Mouse (Mus musculus) frontal cortex, postnatal 14 days (tissue): Measurements from ENCODE around the gene Rfx3.

ENCODE experiments used
- DNase-seq, 2 experiments: peaks; one replicate each; pipeline ENCODE4 v3.0.0; 2022; ENCODE audit warnings: low spot score in 2 of 2

Gene Rfx3

GRCm38 (mm10) chr19:27905172-27905571 lies 105.8 kb downstream of the Rfx3 start:
- no peak for DNase-seq

GRCm38 (mm10) chr19:27904655-27905054 lies 106.3 kb downstream of the Rfx3 start:
- DNase-seq, result no peak

GRCm38 (mm10) chr19:27904209-27904608 lies 106.8 kb downstream of the Rfx3 start:
- DNase-seq, result no peak

GRCm38 (mm10) chr19:27902601-27903000 lies 108.4 kb downstream of the Rfx3 start:
- no peak for DNase-seq

GRCm38 (mm10) chr19:27901693-27902092 lies 109.3 kb downstream of the Rfx3 start:
- DNase-seq, result no peak

GRCm38 (mm10) chr19:27884520-27884919 lies 126.4 kb downstream of the Rfx3 start:
- no peak for DNase-seq

GRCm38 (mm10) chr19:27877429-27877828 lies 133.5 kb downstream of the Rfx3 start:
- no peak for DNase-seq

GRCm38 (mm10) chr19:27870794-27871193 lies 140.2 kb downstream of the Rfx3 start:
- DNase-seq, result no peak

- DNase-seq, result no peak
These were observed 151.3 kb downstream of the Rfx3 start for GRCm38 (mm10) chr19:27859641-27860040.

- no peak for DNase-seq
These were observed 162.0 kb downstream of the Rfx3 start for GRCm38 (mm10) chr19:27848946-27849345.

- DNase-seq, result no peak
These were observed 163.9 kb downstream of the Rfx3 start for GRCm38 (mm10) chr19:27847055-27847454.

GRCm38 (mm10) chr19:27838635-27839034 lies 172.3 kb downstream of the Rfx3 start:
- DNase-seq, result no peak

GRCm38 (mm10) chr19:27838041-27838440 lies 172.9 kb downstream of the Rfx3 start:
- DNase-seq, result no peak

- no peak for DNase-seq
These were observed 178.5 kb downstream of the Rfx3 start for GRCm38 (mm10) chr19:27832448-27832847.

GRCm38 (mm10) chr19:27828316-27828715 lies 182.7 kb downstream of the Rfx3 start:
- no peak for DNase-seq

- no peak for DNase-seq
These were observed 193.3 kb downstream of the Rfx3 start for GRCm38 (mm10) chr19:27817661-27818060.

- DNase-seq, result no peak
These were observed 230.9 kb downstream of the Rfx3 start for GRCm38 (mm10) chr19:27780030-27780429.

GRCm38 (mm10) chr19:27770716-27771265 lies 240.2 kb downstream of the Rfx3 start:
- DNase-seq, result no peak

GRCm38 (mm10) chr19:27768444-27768843 lies 242.5 kb downstream of the Rfx3 start:
- no peak for DNase-seq

- DNase-seq, result no peak
These were observed 250.7 kb downstream of the Rfx3 start for GRCm38 (mm10) chr19:27760309-27760708.

- DNase-seq, result no peak
These were observed 251.6 kb downstream of the Rfx3 start for GRCm38 (mm10) chr19:27759347-27759746.

- no peak for DNase-seq
These were observed 263.7 kb downstream of the Rfx3 start for GRCm38 (mm10) chr19:27747301-27747700.

GRCm38 (mm10) chr19:27738908-27739307 lies 272.1 kb downstream of the Rfx3 start:
- no peak for DNase-seq

GRCm38 (mm10) chr19:27736571-27736970 lies 274.4 kb downstream of the Rfx3 start:
- no peak for DNase-seq
